Comparison of ENCODE assay signal across 8 mouse cellular contexts in the genomic region with DNA sequence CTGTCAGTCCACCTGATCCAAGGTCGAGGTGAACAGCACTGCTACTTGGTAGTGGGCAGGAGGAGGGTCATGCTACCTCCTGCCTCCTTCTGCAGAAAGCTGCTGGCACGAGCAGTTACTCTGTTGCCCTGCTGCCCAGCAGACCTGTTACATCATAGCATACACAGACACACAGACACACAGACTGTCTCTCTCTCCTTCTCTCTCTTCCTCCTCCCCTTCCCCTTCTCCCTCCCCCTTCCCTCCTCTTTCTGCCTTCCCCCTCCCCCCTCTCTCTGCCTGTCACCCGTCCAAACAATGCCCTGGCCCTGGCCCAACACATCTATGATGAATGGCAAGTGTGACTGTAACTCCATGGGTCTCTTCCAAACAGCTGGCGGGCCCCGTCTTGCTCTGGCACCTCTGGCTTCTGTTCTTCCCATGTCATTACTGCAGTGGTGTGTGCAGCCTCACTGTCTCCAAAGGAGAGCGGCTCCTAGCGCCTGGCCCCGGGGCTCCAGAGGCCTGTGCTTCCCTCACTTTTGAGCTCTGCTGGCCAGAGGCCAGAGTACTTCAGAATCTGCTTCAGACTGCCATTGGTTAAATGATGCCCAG. TPM values are rescaled to one million over a fixed set of nuclear protein-coding genes. Genes with fewer than 3 reads are reported as not detected.
A peak's percentile ranks its signal among the peaks of the same experiment; 100 is the strongest.
DNase-seq lines count a peak whose midpoint lies in the region; ATAC-seq and TF ChIP-seq lines count a peak whose summit lies in the region.

No protein-coding gene starts in this region.

- no peak overlapping the region for H3K9ac ChIP-seq in ES-Bruce4 (ENCODE audit: low read depth, poor library complexity, severe bottlenecking)
- no peak overlapping the region for H3K9ac ChIP-seq in forebrain, embryonic 16.5 days (replicated peaks; ENCODE audit: low read depth, low read length)
- H3K9ac ChIP-seq in midbrain, embryonic 12.5 days (replicated peaks), result no peak overlapping the region

- no peak for TF ChIP-seq EP300 in ES-Bruce4 (IDR thresholded peaks at IDR 0.05; ENCODE audit: insufficient read depth, low read depth, low read length)

- H3K4me1 ChIP-seq in ES-Bruce4 (ENCODE audit: control insufficient read depth, insufficient read depth, low read length), result no peaks in the 10 kb centered on the region
- peaks cover 8% of the 10 kb centered on the region for H3K4me1 ChIP-seq in forebrain, embryonic 16.5 days (replicated peaks; ENCODE audit: control insufficient read depth, insufficient read depth, low read length)
- peaks cover 8% of the 10 kb centered on the region for H3K4me1 ChIP-seq in midbrain, embryonic 12.5 days

- 5% methylated on average over 8 of the region's 8 CpGs for WGBS in forebrain, embryonic 16.5 days
- WGBS in midbrain, embryonic 12.5 days, result 37% methylated on average over 8 of the region's 8 CpGs

- TF ChIP-seq CTCF in ES-Bruce4 (IDR thresholded peaks at IDR 0.05; ENCODE audit: low read depth, low read length), result no peak

- H3K36me3 ChIP-seq in ES-Bruce4 (ENCODE audit: control insufficient read depth, insufficient read depth, low read length, poor library complexity, severe bottlenecking), result no peaks in the 10 kb centered on the region
- H3K36me3 ChIP-seq in forebrain, embryonic 16.5 days (ENCODE audit: control insufficient read depth, insufficient read depth), result no peaks in the 10 kb centered on the region
- H3K36me3 ChIP-seq in midbrain, embryonic 12.5 days, result no peaks in the 10 kb centered on the region

- H3K4me3 ChIP-seq in ES-Bruce4 (ENCODE audit: low read depth, low read length), result peak overlapping the region; percentile 8; the same call in 1 of the 2 replicates
- H3K4me3 ChIP-seq in forebrain, embryonic 16.5 days (replicated peaks; ENCODE audit: low read length), result no peak overlapping the region
- no peak overlapping the region for H3K4me3 ChIP-seq in midbrain, embryonic 12.5 days

- no peaks in the 10 kb centered on the region for H3K9me3 ChIP-seq in ES-Bruce4 (replicated peaks; ENCODE audit: control insufficient read depth, insufficient read depth, low read length, poor library complexity, severe bottlenecking)
- H3K9me3 ChIP-seq in forebrain, embryonic 16.5 days (ENCODE audit: control insufficient read depth, low read length), result no peaks in the 10 kb centered on the region
- no peaks in the 10 kb centered on the region for H3K9me3 ChIP-seq in midbrain, embryonic 12.5 days

- H3K27me3 ChIP-seq in ES-Bruce4 (ENCODE audit: control insufficient read depth, insufficient read depth, low read length, poor library complexity, severe bottlenecking), result no peaks in the 10 kb centered on the region
- H3K27me3 ChIP-seq in forebrain, embryonic 16.5 days (replicated peaks; ENCODE audit: control insufficient read depth, insufficient read depth, low read length), result no peaks in the 10 kb centered on the region
- H3K27me3 ChIP-seq in midbrain, embryonic 12.5 days, result no peaks in the 10 kb centered on the region

- TF ChIP-seq POLR2A in ES-Bruce4 (IDR thresholded peaks at IDR 0.05; ENCODE audit: insufficient read depth, low read length), result no peak

- DNase-seq in adrenal gland, adult 2 months, result peak; percentile 75
- no peak for DNase-seq in adrenal gland, adult 18-20 months (ENCODE audit: low spot score in 2 of 2)
- peak; percentile 73 for DNase-seq in kidney, adult 9 months
- DNase-seq in thymus, adult 18-20 months, result no peak

- H3K27ac ChIP-seq in ES-Bruce4 (ENCODE audit: insufficient read depth, low read length), result no peak overlapping the region
- no peak overlapping the region for H3K27ac ChIP-seq in forebrain, embryonic 16.5 days (ENCODE audit: low read length)
- no peak overlapping the region for H3K27ac ChIP-seq in midbrain, embryonic 12.5 days (replicated peaks)

- H3K4me2 ChIP-seq in forebrain, embryonic 16.5 days (ENCODE audit: low read length), result no peak overlapping the region
- no peak overlapping the region for H3K4me2 ChIP-seq in midbrain, embryonic 12.5 days (replicated peaks)

- ATAC-seq in forebrain, embryonic 16.5 days, result peak; percentile 79
- ATAC-seq in midbrain, embryonic 12.5 days (ENCODE audit: low FRiP score, low read depth), result peak; percentile 41; the same call in 1 of the 2 replicates
- ATAC-seq in CD4-positive, CD25-positive, alpha-beta regulatory T cell, adult 4 months, result no peak

RNA-seq across cellular contexts. Expression of a gene that starts 48.6 kb away (rescaled TPM):
- 100 to 1,000 TPM; 348 to 514 TPM for total RNA-seq in adrenal gland, adult 2 months (2021)
- polyA plus RNA-seq in adrenal gland, adult 2 months (2012; rRNA removed), result 52.6 and 66.4 TPM in 2 replicates
- 100 to 1,000 TPM; 331 to 566 TPM for total RNA-seq in adrenal gland, adult 18-20 months (2021)
- polyA plus RNA-seq in ES-Bruce4 (2011; ENCODE audit: insufficient read depth, insufficient read length, low read depth, missing spikeins), result 628 and 653 TPM in 2 replicates
- polyA plus RNA-seq in forebrain, embryonic 16.5 days (2015; fragmentation: Nextera tagmentation; extraction: Ambion mirVana), result 217 and 246 TPM in 2 replicates
- polyA plus RNA-seq in midbrain, embryonic 12.5 days (2016; fragmentation: Nextera tagmentation; extraction: Ambion mirVana), result 248 and 264 TPM in 2 replicates
- polyA plus RNA-seq in CD4-positive, CD25-positive, alpha-beta regulatory T cell, adult 4 months (2017; shearing (Covaris generic)), result 10 to 100 TPM; 16.6 to 23.3 TPM

Comparison
In these comparisons a context has a peak if more than half of its experiments do, and no peak if none do; other contexts are left out.
1. DNase-seq: peak in adrenal gland, adult 2 months (single experiment) and kidney, adult 9 months (single experiment); none in adrenal gland, adult 18-20 months (0 of 2) and thymus, adult 18-20 months (0 of 2).